Mouse (Mus musculus): ENCODE results near the gene Cyp4a12b.
"Not testable (repeated sequence)": the region's sequence is repeated elsewhere in the genome, so short reads cannot be mapped to it uniquely, and the experiment has no call there.

Gene Cyp4a12b

GRCm38 (mm10) chr4:115411324-115411723 lies at the start of gene Cyp4a12b:
Cyp4a12b (plus strand) TSS chr4:115411624.
- DNase-seq = not testable (repeated sequence)

- not testable (repeated sequence) for DNase-seq
Measured at GRCm38 (mm10) chr4:115365624-115366023, 45.8 kb upstream of the Cyp4a12b start.

GRCm38 (mm10) chr4:115368067-115368466 lies 43.4 kb upstream of the Cyp4a12b start:
- not testable (repeated sequence) for DNase-seq

DNA sequence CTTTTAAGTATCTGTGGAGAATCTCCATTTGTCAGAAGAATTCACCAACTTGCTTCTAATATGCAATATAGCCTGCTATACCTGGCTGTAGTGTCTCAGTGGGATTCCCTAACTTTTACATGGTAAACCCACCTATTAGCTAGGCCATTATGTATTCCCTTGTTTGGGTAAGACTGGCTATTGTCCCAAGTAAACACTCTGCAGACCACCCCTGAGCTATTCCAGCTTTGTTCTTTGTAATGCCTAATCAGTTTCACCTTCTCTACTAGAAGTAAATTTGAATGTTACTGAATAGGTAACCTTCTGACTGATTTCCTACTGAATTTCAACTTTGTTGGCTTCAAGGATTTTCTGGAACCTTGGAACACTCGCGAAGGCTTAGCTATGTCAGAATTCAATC lies 15.2 kb upstream of the Cyp4a12b start:
- not testable (repeated sequence) for DNase-seq

DNA sequence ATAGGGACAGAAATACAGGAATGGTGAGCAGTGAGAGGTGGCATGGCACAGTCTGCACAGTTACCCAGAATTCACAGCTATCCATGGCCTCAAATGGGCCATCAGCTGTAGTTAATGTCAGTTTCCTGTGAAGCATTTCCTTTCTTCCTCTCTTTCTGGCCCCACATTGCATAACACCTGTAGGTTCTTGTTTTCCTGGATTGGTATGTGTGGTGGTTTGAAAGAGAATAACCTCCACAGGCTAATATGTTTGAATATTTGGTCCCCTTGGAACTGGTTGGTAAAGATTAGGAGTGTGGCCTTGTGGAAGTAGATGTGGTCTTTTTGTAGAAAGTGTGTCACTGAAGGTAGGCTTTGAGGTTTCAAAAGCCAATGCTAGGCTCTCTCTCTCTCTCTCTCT lies 14.5 kb upstream of the Cyp4a12b start:
- not testable (repeated sequence) for DNase-seq

DNA sequence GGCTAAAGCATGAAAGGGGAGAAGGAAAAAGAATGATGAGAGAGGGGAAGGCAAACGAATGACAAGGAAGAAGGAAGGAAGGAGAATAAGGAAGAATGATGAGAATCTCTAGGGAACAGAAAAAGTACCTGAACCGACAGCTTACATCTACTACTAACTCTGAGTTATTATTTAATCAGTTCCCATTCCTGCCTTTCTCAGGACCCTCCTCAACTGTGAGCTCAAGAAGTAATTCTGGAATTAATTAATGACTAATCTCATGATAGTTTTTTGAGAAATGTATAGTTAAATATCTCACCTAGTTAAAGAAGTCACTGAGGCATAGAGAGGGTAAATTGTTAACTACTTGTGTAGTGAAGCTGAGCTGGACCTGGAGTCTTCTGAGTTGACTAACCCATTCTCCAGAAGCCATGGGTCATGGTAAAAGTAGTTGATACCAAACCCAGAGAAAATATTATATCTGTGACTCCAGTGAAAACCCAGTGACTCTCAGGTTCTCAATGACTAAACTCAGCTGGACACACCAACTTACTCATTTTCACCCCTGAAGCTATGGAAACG lies 39.2 kb downstream of the Cyp4a12b start:
- DNase-seq = no peak

DNA sequence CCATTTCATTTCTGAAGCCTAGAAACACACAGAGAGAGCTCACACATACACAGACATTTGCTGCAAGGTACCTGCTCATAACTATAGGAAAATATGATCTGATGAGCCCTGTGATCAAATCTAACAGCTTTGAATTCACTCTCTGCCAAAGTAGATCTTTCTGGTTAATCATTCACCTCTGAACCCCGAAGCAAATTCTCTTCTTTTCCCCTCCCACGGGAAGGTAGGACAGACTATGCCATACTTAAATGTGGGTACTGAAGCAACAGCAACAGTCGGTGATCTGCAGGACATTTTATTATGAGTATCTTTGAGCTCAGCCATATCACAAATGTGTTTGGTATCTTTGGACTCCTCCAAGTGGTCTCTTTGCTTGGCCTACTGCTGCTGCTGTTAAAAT lies 40.9 kb downstream of the Cyp4a12b start, which contains the start of gene Cyp4a30b:
Gene Cyp4a30b (plus strand): TSS at position 301 of the 400 bp plus-strand sequence.
- no peak for DNase-seq

GRCm38 (mm10) chr4:115473585-115473984 lies 62.2 kb downstream of the Cyp4a12b start:
- not testable (repeated sequence) for DNase-seq

GRCm38 (mm10) chr4:115476051-115476450 lies 64.6 kb downstream of the Cyp4a12b start:
- not testable (repeated sequence) for DNase-seq

GRCm38 (mm10) chr4:115481006-115481652 lies 69.7 kb downstream of the Cyp4a12b start:
- no peak for DNase-seq
